Mouse (Mus musculus) embryo, embryonic 11.5 days (tissue): ENCODE measurements around the gene Cers2.
A peak's percentile ranks its signal among the peaks of the same experiment; 100 is the strongest.

Experiments used
- DNase-seq: peaks from one replicate; pipeline ENCODE4 v3.0.0-alpha.2; 2012; ENCODE audit warnings: low read depth, low spot score

Gene Cers2

GRCm38 (mm10) chr3:95314486-95315093 lies at the start of gene Cers2:
Gene Cers2 (plus strand): TSS chr3:95314791.
- no peak for DNase-seq

GRCm38 (mm10) chr3:95266052-95266451 lies 48.5 kb upstream of the Cers2 start:
- DNase-seq, result no peak

- DNase-seq, result no peak
Observed at GRCm38 (mm10) chr3:95267855-95268254, 46.7 kb upstream of the Cers2 start.

- DNase-seq, result no peak
Observed at GRCm38 (mm10) chr3:95269789-95270188, 44.8 kb upstream of the Cers2 start.

- no peak for DNase-seq
Observed at GRCm38 (mm10) chr3:95270766-95271364, 43.7 kb upstream of the Cers2 start.

GRCm38 (mm10) chr3:95273471-95273870 lies 41.1 kb upstream of the Cers2 start:
- DNase-seq, result no peak

- no peak for DNase-seq
Observed at GRCm38 (mm10) chr3:95274453-95274852, 40.1 kb upstream of the Cers2 start.

GRCm38 (mm10) chr3:95275161-95275560 lies 39.4 kb upstream of the Cers2 start:
- no peak for DNase-seq

- DNase-seq, result no peak
Observed at GRCm38 (mm10) chr3:95276428-95276934, 38.1 kb upstream of the Cers2 start.

GRCm38 (mm10) chr3:95277149-95277551 lies 37.4 kb upstream of the Cers2 start:
- no peak for DNase-seq

GRCm38 (mm10) chr3:95280747-95281146 lies 33.8 kb upstream of the Cers2 start:
- DNase-seq, result no peak

GRCm38 (mm10) chr3:95281216-95282126 lies 33.1 kb upstream of the Cers2 start, which contains the start of the genes Mindy1 and Prune1:
Gene Mindy1 (plus strand): TSS chr3:95281345.
Gene Prune1 (minus strand): TSS chr3:95282076.
- peak; percentile 97 for DNase-seq

- DNase-seq, result no peak
Observed at GRCm38 (mm10) chr3:95282381-95282864, 32.2 kb upstream of the Cers2 start.

- DNase-seq, result peak; percentile 59
Observed at GRCm38 (mm10) chr3:95282865-95283588, 31.6 kb upstream of the Cers2 start.

- no peak for DNase-seq
Observed at GRCm38 (mm10) chr3:95283589-95283941, 31.0 kb upstream of the Cers2 start.

- no peak for DNase-seq
Observed at GRCm38 (mm10) chr3:95284062-95284461, 30.5 kb upstream of the Cers2 start.

GRCm38 (mm10) chr3:95284501-95285281 lies 29.9 kb upstream of the Cers2 start:
- DNase-seq, result no peak

GRCm38 (mm10) chr3:95285390-95285789 lies 29.2 kb upstream of the Cers2 start:
- DNase-seq, result no peak

- no peak for DNase-seq
Observed at GRCm38 (mm10) chr3:95286011-95286410, 28.6 kb upstream of the Cers2 start.

- no peak for DNase-seq
Observed at GRCm38 (mm10) chr3:95286510-95286909, 28.1 kb upstream of the Cers2 start.

GRCm38 (mm10) chr3:95287541-95287940 lies 27.1 kb upstream of the Cers2 start:
- DNase-seq, result no peak
